Mouse (Mus musculus): ENCODE data around the gene Foxp1.

DNA sequence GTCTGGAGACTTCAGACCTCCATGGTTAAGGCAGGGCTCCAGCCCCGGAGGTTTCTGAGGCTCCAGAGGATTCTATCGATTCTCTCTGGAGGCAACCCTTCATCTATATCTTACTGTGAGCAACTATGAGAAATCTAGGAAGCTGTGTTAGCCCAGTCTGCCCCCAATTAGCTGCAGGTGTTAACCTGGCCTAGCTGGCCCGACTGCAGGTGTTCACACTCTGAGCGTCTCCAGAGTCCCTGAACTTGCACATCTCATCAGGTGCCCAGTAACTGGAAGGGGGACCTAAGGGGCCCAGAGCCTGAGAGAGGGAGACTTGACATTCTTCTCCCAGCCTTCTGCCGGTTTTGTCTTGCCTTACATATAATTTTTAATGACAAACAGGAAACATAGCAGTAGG lies 134.5 kb downstream of the Foxp1 start:
- TF ChIP-seq FLI1 (IDR thresholded peaks at IDR 0.05; ENCODE audit: low read length) (no peak), GATA1 (IDR thresholded peaks at IDR 0.05; ENCODE audit: borderline replicate concordance, low read length) (no peak)
